Mouse (Mus musculus): Measurements from ENCODE around the gene Smn1.
"Not testable (repeated sequence)": the region's sequence is repeated elsewhere in the genome, so short reads cannot be mapped to it uniquely, and the experiment has no call there.

The Smn1 gene

DNA sequence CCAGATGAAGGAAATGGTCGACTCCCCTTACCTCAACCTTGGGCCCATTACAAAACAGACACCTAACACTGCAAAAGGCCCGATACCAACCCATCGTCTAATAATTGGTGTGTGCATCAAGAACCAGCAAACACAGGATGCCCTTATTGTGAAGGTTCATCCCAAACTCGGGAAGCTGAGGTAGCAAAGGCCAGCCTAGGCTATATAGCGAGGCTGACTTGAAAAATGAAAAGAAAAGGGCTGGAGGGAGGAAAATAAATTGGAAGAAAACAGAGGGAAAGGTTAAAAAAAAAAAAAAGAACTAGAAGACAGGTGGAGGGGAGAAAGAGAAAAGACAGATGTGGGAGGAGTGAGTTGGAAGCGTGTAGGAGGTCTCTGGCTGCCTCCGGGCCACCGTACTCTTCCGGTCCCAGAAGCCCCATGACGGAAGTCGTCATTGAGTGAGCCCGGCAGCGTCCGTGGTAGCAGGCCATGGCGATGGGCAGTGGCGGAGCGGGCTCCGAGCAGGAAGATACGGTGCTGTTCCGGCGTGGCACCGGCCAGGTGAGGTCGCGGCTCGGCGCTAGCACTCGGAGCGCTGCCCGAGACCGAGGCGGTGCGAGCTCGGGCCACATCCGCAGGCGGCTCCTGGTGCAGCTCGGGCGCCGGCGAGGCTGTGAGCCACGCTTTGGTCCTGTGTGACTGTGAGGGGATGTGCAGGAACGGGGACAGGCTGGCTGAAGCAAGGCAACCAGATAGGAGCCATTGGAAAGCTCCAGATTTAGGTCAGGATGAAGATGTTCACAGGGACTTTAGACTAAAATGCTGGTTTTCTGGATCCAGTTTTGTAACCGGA is at the start of gene Smn1:
TSS of gene Smn1 (plus strand) at position 430 of the 835 bp plus-strand sequence.
- peak; percentile 96 for DNase-seq (ENCODE audit: low read depth, low spot score)

DNA sequence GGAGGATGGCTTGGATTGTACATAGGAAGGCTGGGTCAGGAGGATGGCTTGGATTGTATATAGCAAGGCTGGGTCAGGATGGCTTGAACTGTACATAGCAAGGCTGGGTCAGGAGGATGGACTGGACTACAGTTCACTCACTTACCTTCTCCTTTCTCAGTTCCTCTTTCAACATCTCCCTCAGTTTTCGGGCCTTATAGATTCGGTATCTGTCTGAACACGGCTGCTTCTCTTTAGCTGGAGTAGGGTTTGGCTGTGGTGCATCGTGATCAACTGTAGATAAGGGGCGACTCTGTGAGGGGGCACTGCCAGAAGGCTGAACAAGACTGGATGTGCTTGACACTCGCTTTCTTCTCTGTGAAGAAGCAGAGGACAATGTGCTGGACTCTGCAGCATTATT is 25.8 kb upstream of the Smn1 start:
- no peak for DNase-seq (ENCODE audit: low read depth, low spot score)

- DNase-seq (ENCODE audit: low read depth, low spot score), result no peak
Observed at GRCm38 (mm10) chr13:100103052-100103658, 21.5 kb upstream of the Smn1 start.

- peak; percentile 80 for DNase-seq (ENCODE audit: low read depth, low spot score)
Observed at GRCm38 (mm10) chr13:100103748-100104254, 20.9 kb upstream of the Smn1 start, which contains the start of gene Bdp1. Gene Bdp1 (minus strand): TSS chr13:100104070.

- DNase-seq (ENCODE audit: low read depth, low spot score), result peak; percentile 32
Observed at GRCm38 (mm10) chr13:100107652-100108472, 16.8 kb upstream of the Smn1 start, which contains the start of gene Serf1. Gene Serf1 (plus strand): TSS chr13:100108012.

- DNase-seq (ENCODE audit: low read depth, low spot score), result no peak
Observed at GRCm38 (mm10) chr13:100112218-100112972, 12.3 kb upstream of the Smn1 start.

- DNase-seq (ENCODE audit: low read depth, low spot score), result no peak
Observed at GRCm38 (mm10) chr13:100123970-100124369, 682 bp upstream of the Smn1 start.

GRCm38 (mm10) chr13:100125258-100125643 is 599 bp downstream of the Smn1 start:
- no peak for DNase-seq (ENCODE audit: low read depth, low spot score)

DNA sequence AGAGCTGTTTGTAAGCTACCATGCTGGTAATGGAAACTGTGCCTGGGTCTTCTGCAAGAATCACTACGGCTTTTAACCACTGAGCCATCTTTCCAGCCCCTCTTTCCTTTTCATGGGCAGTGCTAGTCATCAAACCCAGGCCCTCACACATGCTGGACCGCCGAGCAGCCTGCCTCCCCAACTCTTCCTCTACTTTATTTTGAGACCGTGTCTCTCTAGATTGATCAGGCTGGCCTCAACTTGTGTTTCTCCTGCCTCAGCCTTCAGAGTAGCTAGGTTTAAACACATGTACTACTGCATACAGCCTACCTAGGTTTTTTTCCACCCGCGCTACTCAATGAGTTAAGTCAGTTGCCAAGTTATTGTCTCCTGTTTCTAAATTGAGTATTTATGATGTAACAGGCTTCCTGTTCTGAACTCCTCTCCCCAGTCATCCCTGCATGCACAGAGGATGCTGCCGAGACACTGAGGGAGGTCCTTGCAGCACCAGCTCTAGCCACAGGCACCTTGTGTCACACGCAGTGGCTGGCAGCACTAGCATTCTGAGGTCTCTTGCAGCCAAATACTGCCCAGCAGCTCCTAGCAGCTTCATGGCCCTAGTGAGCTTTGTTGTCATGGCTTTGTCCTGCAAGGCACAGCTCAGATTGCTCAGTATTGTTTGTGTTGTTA is 17.1 kb downstream of the Smn1 start:
- DNase-seq (ENCODE audit: low read depth, low spot score), result no peak

DNA sequence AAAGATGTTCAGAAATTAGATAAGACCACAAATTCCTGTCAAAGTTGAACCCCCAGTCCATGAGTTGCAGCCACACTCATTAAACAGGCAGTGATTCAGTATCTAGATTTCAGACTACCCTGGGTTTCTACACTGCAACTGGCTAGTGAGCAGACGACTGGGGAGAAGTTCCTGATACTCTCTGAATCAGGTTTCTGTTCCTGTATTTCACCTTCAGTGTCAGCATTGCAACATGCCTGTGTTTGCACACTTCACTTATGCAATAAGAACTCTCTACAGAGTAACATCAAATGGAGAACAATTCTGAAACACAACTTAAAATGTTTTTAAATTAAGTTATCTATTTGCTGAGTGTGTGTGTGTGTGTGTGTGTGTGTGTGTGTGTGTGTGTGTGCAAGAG is 28.0 kb downstream of the Smn1 start:
- DNase-seq (ENCODE audit: low read depth, low spot score), result peak; percentile 6

DNA sequence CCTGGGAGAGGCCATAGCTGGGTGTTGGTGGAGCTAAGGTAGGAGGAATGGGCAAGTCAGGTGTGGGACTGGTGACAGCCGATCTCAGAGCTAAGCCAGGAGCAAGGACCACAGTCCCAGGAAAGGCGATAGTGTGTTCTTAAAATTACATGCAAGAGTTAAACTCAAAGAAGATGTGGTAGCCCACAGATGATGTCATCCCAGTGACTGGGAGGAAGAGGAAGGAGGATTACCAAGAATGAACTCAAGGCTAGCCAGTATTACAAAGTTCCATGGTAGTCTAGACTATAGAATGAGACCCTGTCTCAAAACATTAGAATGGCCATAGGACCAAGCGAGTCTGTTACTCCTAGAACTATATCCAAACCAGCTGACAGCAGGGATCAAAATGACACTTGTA is 32.0 kb downstream of the Smn1 start:
- DNase-seq (ENCODE audit: low read depth, low spot score), result no peak

DNA sequence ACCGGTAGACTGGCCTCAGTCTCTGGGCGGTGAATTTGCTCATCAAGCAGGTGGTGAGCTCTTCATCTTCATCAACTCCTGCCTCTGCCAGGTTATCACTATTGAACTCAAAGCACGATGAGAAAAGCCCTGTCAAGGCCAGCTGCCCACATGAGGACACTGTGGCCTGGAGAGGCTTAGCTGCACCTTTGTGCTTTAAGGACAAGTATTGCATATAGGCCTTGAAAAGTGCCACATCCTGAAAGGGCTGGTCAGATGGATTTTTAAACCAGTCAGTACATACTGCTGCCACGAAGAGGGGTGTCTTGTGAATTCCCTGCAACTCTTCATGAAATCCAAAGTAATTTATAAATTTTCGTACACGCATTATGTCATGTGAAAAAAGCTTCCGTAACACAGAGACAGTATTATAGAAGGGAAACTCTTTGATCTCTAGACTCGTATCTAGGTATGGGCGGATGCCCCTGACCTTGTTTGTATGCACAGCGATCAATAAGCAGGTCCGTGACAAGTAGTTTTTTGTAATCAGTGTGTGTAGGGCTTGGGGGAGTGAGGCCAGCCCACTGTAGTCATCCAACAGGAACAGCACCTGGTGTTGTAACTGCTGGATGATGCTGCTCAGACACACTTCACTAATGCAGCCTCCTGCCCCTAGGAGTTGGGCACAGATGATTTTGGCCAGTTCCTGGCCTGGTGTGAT is 36.7 kb downstream of the Smn1 start:
- DNase-seq (ENCODE audit: low read depth, low spot score), result not testable (repeated sequence)

GRCm38 (mm10) chr13:100162467-100162866 is 37.8 kb downstream of the Smn1 start:
- not testable (repeated sequence) for DNase-seq (ENCODE audit: low read depth, low spot score)

DNA sequence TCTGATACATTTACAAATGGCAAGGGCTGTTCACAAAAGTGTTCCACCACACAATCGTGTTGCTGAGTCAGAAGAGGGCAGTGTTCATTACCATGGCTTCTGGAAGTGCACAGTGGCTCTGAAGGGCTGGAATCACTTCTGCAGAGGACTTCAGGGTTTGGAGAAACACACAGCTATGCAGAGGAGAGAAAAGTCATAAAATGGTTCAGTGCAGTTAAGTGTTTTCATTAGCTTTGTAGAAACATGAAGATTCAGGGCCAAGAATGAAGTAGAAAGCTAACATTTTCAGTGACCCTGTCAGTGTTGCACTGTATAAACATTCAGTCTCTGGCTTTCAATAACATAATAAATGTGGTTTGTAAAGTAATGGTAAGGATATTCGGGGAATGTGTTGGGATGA is 41.7 kb downstream of the Smn1 start:
- not testable (repeated sequence) for DNase-seq (ENCODE audit: low read depth, low spot score)

DNA sequence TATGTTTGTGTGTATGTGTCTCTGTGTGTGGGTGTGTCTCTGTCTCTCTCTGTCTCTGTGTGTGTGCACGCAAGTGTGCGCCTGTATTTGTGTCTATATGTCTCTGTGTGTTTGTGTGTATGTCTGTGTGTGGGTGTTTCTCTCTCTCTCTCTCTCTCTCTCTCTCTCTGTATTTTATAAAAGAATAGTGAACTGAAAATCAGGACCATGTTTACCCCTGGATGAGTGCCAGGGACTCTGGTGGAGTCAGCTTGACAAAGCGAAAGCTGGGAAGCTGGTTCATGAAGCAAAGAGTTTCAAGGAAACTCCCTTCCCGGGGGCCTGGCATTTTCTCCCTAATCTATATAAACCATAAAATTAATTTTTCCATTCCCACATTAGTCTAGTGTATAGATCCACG is 49.7 kb downstream of the Smn1 start:
- not testable (repeated sequence) for DNase-seq (ENCODE audit: low read depth, low spot score)

DNA sequence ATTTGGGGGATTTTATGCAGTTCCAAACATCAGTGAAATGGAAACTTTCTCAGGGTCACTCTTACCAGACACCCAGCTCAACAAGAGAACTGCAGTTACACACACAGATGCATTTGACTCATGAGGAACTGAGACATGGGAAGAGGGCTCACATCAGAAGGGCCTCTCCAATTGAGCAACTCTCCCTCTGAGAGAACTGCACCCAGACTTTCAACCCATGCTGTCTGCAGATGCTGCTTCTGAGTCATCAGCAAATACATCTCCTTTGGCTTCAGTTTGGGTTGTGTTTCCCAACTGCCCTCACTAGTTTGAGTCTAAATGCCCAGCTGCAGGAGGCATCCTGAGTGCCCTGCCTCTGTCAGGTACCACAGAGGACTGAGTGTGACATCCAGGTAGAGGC is 58.5 kb downstream of the Smn1 start:
- not testable (repeated sequence) for DNase-seq (ENCODE audit: low read depth, low spot score)
